ENCODE assay signal across 12 mouse cellular contexts in genomic region chr11:35395376-35395775, GRCm38 (mm10).
DNase-seq lines count a peak whose midpoint lies in the region; ATAC-seq and TF ChIP-seq lines count a peak whose summit lies in the region.
"Had no signal": no experiment of that assay in that cellular context is flagged by ENCODE, and none has a peak within 500 bp of the region (broad histone marks: within the 10 kb centered on the region; RNA-seq: fewer than 3 reads in every experiment).

No protein-coding gene starts in this region.

- no peak overlapping the region for H3K9ac ChIP-seq in lung, embryonic 16.5 days (ENCODE audit: low read length)

- H3K27me3 ChIP-seq in kidney, adult 2 months (replicated peaks; ENCODE audit: control insufficient read depth, insufficient read depth, low read length): no peaks in the 10 kb centered on the region
- H3K27me3 ChIP-seq in lung, embryonic 16.5 days (ENCODE audit: control insufficient read depth, insufficient read depth, low read depth, low read length): no peaks in the 10 kb centered on the region; the same call in 1 of the 2 replicates
- H3K27me3 ChIP-seq in forebrain, embryonic 10.5 days (ENCODE audit: poor library complexity, severe bottlenecking): 0 out of 2 replicates have a peak, but pooled peaks cover 12% of the 10 kb centered on the region
- H3K27me3 ChIP-seq: CH12.LX had no signal

- peak; percentile 30 for DNase-seq in kidney, adult 2 months
- DNase-seq in kidney, adult 18-20 months: no peak
- DNase-seq in gastrocnemius, postnatal 25 days: peak; percentile 13
- DNase-seq in heart, postnatal 14 days: peak; percentile 63 to 69
- DNase-seq in embryo, embryonic 9.5 days (ENCODE audit: extremely low spot score): no peak
- no peak for DNase-seq in left cerebral cortex, postnatal 10 days (ENCODE audit: extremely low spot score in 1 of 2, low spot score in 2 of 2)
- DNase-seq in forebrain, embryonic 10.5 days (ENCODE audit: extremely low spot score, low spot score): no peak
- DNase-seq: right cerebral cortex, postnatal 4 days had no signal

- ATAC-seq in lung, embryonic 16.5 days (ENCODE audit: low read depth): peak; percentile 73
- ATAC-seq: intestine, embryonic 16.5 days had no signal

- intact Hi-C loops in heart, postnatal 14 days (cut with DNase I): no loop called here
- intact Hi-C loops in left cerebral cortex, postnatal 10 days (cut with DNase I): no loop called here

- no peak overlapping the region for H3K27ac ChIP-seq in kidney, adult 2 months (ENCODE audit: insufficient read depth, low read depth, low read length)
- H3K27ac ChIP-seq in lung, embryonic 16.5 days (ENCODE audit: low read length): no peak overlapping the region
- no peak overlapping the region for H3K27ac ChIP-seq in forebrain, embryonic 10.5 days
- H3K27ac ChIP-seq: macrophage had no signal

- WGBS in kidney, adult 2 months: 45% methylated on average over 8 of the region's 8 CpGs
- WGBS in lung, embryonic 16.5 days: 36% methylated on average over 8 of the region's 8 CpGs
- WGBS in forebrain, embryonic 10.5 days: 77% methylated on average over 8 of the region's 8 CpGs

- H3K4me2 ChIP-seq in lung, embryonic 16.5 days (ENCODE audit: low read depth, low read length): no peak overlapping the region

- no peak overlapping the region for H3K4me3 ChIP-seq in kidney, adult 2 months (ENCODE audit: insufficient read depth, low read depth, low read length)
- no peak overlapping the region for H3K4me3 ChIP-seq in lung, embryonic 16.5 days (ENCODE audit: low read length)
- no peak overlapping the region for H3K4me3 ChIP-seq in forebrain, embryonic 10.5 days

- TF ChIP-seq POLR2A in kidney, adult 2 months (IDR thresholded peaks at IDR 0.05; ENCODE audit: low read depth, low read length): no peak

- no peak for TF ChIP-seq CTCF in kidney, adult 2 months (conservative IDR thresholded peaks at IDR 0.05; ENCODE audit: insufficient read depth, insufficient read length, low read depth, low read length)

- no peaks in the 10 kb centered on the region; the same call in 1 of the 2 replicates for H3K4me1 ChIP-seq in kidney, adult 2 months (ENCODE audit: control insufficient read depth, insufficient read depth, low read length)
- H3K4me1 ChIP-seq in lung, embryonic 16.5 days (replicated peaks; ENCODE audit: control insufficient read depth, insufficient read depth, low read length): peaks cover 5% of the 10 kb centered on the region; the same call in 1 of the 2 replicates
- H3K4me1 ChIP-seq in forebrain, embryonic 10.5 days: peaks cover 14% of the 10 kb centered on the region

- H3K9me3 ChIP-seq in lung, embryonic 16.5 days (ENCODE audit: control insufficient read depth, low read length): no peaks in the 10 kb centered on the region
- no peaks in the 10 kb centered on the region for H3K9me3 ChIP-seq in forebrain, embryonic 10.5 days

- H3K36me3 ChIP-seq in kidney, adult 2 months (ENCODE audit: control insufficient read depth, insufficient read depth, low read length): no peaks in the 10 kb centered on the region
- H3K36me3 ChIP-seq in lung, embryonic 16.5 days (ENCODE audit: control insufficient read depth, insufficient read depth, low read length): no peaks in the 10 kb centered on the region
- H3K36me3 ChIP-seq in forebrain, embryonic 10.5 days (replicated peaks): no peaks in the 10 kb centered on the region

Comparison
In these comparisons a context has a peak if more than half of its experiments do, and no peak if none do; other contexts are left out.
1. DNase-seq: peak in kidney, adult 2 months (single experiment), gastrocnemius, postnatal 25 days (single experiment) and heart, postnatal 14 days (2 of 2); none in kidney, adult 18-20 months (single experiment), embryo, embryonic 9.5 days (single experiment), left cerebral cortex, postnatal 10 days (0 of 2) and forebrain, embryonic 10.5 days (single experiment).